Mouse (Mus musculus) MEL (cell line): ENCODE measurements around the gene Tmem236. TPM values are rescaled to one million over a fixed set of nuclear protein-coding genes. Genes with fewer than 3 reads are reported as not detected.

Experiments
- DNase-seq: peaks from one replicate; pipeline ENCODE4 v3.0.0; 2011; ENCODE audit warnings: low read depth, low spot score
- H3K27ac ChIP-seq: 2 replicates; pipeline ENCODE4 v1.5.1; 2012; ENCODE audit warnings: low read depth, mild to moderate bottlenecking, control low read depth, low read length, moderate library complexity; ENCODE audit not compliant: control insufficient read depth
- H3K27me3 ChIP-seq, 2 experiments: fragments of 150-350 bp in 1 of 2; sonication (generic) in 1 of 2; 2 replicates each; pipeline ENCODE4 v1.6.1; 2012; ENCODE audit warnings: low read length in 2 of 2, mild to moderate bottlenecking in 2 of 2, improper control_type of control experiment in 1 of 2, moderate library complexity in 1 of 2; ENCODE audit not compliant: insufficient read depth in 2 of 2, control insufficient read depth in 1 of 2
- H3K36me3 ChIP-seq, 2 experiments: 2 replicates each; pipeline ENCODE4 v1.6.1; 2012 to 2014; ENCODE audit warnings: low read length in 2 of 2, improper control_type of control experiment in 1 of 2, inconsistent platforms in 1 of 2, mild to moderate bottlenecking in 1 of 2; ENCODE audit not compliant: insufficient read depth in 2 of 2, control insufficient read depth in 1 of 2
- H3K4me1 ChIP-seq, 2 experiments: fragments of 150-350 bp in 1 of 2; sonication (generic) in 1 of 2; 2 replicates each; pipeline ENCODE4 v1.6.1; 2012; ENCODE audit warnings: low read length in 2 of 2, improper control_type of control experiment in 1 of 2, mild to moderate bottlenecking in 1 of 2; ENCODE audit not compliant: insufficient read depth in 2 of 2, control insufficient read depth in 1 of 2
- H3K4me3 ChIP-seq, 2 experiments: fragments of 150-350 bp in 1 of 2; sonication (generic) in 1 of 2; 2 replicates each; pipeline ENCODE4 v1.5.1; 2012; ENCODE audit warnings: low read depth in 2 of 2, low read length in 2 of 2, mild to moderate bottlenecking in 2 of 2, moderate library complexity in 2 of 2, control low read depth in 1 of 2, improper control_type of control experiment in 1 of 2; ENCODE audit not compliant: control insufficient read depth in 1 of 2, insufficient read depth in 1 of 2
- H3K79me2 ChIP-seq: 2 replicates; pipeline ENCODE4 v1.6.1; 2012; ENCODE audit warnings: mild to moderate bottlenecking, low read length, moderate library complexity; ENCODE audit not compliant: control insufficient read depth, poor library complexity, insufficient read depth
- H3K9ac ChIP-seq: 2 replicates; pipeline ENCODE4 v1.6.1; 2012; ENCODE audit warnings: low read depth, mild to moderate bottlenecking, control low read depth, low read length, moderate library complexity; ENCODE audit not compliant: control insufficient read depth, poor library complexity, severe bottlenecking
- H3K9me3 ChIP-seq: fragments of 150-350 bp; sonication (generic); replicated peaks from 2 replicates; pipeline ENCODE4 v1.6.1; 2012; ENCODE audit warnings: mild to moderate bottlenecking, low read length, improper control_type of control experiment, moderate library complexity; ENCODE audit not compliant: insufficient read depth
- CHD2 ChIP-seq: IDR thresholded peaks from 2 replicates; pipeline ENCODE4 v1.6.1; 2011; ENCODE audit warnings: low read length, improper control_type of control experiment
- CTCF ChIP-seq, 3 experiments: IDR thresholded peaks in 2 of 3; conservative IDR thresholded peaks in 1 of 3; 2 replicates each; pipeline ENCODE4 v1.5.1; 2011 to 2012; ENCODE audit warnings: low read length in 3 of 3, low read depth in 2 of 3, mild to moderate bottlenecking in 2 of 3, improper control_type of control experiment in 1 of 3, inconsistent platforms in 1 of 3, mixed read lengths in 1 of 3, moderate library complexity in 1 of 3; ENCODE audit not compliant: control insufficient read depth in 1 of 3, insufficient read depth in 1 of 3, poor library complexity in 1 of 3, severe bottlenecking in 1 of 3
- E2F4 ChIP-seq: IDR thresholded peaks from 2 replicates; pipeline ENCODE4 v1.6.1; 2011; ENCODE audit warnings: low read depth, low read length, improper control_type of control experiment, borderline replicate concordance
- ELF1 ChIP-seq: IDR thresholded peaks from 2 replicates; pipeline ENCODE4 v1.6.1; 2014; ENCODE audit warnings: low read depth, mild to moderate bottlenecking, inconsistent platforms, low read length, improper control_type of control experiment, moderate library complexity
- ETS1 ChIP-seq: IDR thresholded peaks from 2 replicates; pipeline ENCODE4 v1.6.1; 2012; ENCODE audit warnings: low read depth, mild to moderate bottlenecking, inconsistent platforms, low read length, improper control_type of control experiment, moderate library complexity
- GABPA ChIP-seq: IDR thresholded peaks from 2 replicates; pipeline ENCODE4 v1.6.1; 2012; ENCODE audit warnings: low read depth, mild to moderate bottlenecking, inconsistent platforms, low read length, improper control_type of control experiment, moderate library complexity
- MAX ChIP-seq: IDR thresholded peaks from 2 replicates; pipeline ENCODE4 v1.6.1; 2011; ENCODE audit warnings: low read length, improper control_type of control experiment
- MEF2A ChIP-seq: IDR thresholded peaks from 2 replicates; pipeline ENCODE4 v1.6.1; 2014; ENCODE audit warnings: low read depth, mild to moderate bottlenecking, inconsistent platforms, low read length, improper control_type of control experiment; ENCODE audit not compliant: poor library complexity, insufficient replicate concordance, severe bottlenecking; ENCODE audit errors: extremely low read depth
- MYB ChIP-seq: IDR thresholded peaks from 2 replicates; pipeline ENCODE4 v1.6.1; 2011; ENCODE audit warnings: mild to moderate bottlenecking, low read depth, low read length, improper control_type of control experiment
- NRF1 ChIP-seq: IDR thresholded peaks from 2 replicates; pipeline ENCODE4 v1.6.1; 2014; ENCODE audit warnings: low read depth, mild to moderate bottlenecking, inconsistent platforms, low read length, improper control_type of control experiment, moderate library complexity; ENCODE audit not compliant: poor library complexity, insufficient read depth, severe bottlenecking
- POLR2A ChIP-seq, 2 experiments: IDR thresholded peaks; 2 replicates each; pipeline ENCODE4 v1.6.1; 2011 to 2012; ENCODE audit warnings: low read length in 2 of 2, mild to moderate bottlenecking in 2 of 2, control low read depth in 1 of 2, improper control_type of control experiment in 1 of 2, low read depth in 1 of 2, moderate library complexity in 1 of 2; ENCODE audit not compliant: control insufficient read depth in 1 of 2, insufficient read depth in 1 of 2, poor library complexity in 1 of 2
- RCOR1 ChIP-seq: IDR thresholded peaks from 2 replicates; pipeline ENCODE4 v1.6.1; 2012; ENCODE audit warnings: low read depth, mild to moderate bottlenecking, inconsistent platforms, low read length, improper control_type of control experiment
- SIN3A ChIP-seq: IDR thresholded peaks from 2 replicates; pipeline ENCODE4 v1.6.1; 2012; ENCODE audit warnings: low read length, improper control_type of control experiment, inconsistent platforms
- SMC3 ChIP-seq: IDR thresholded peaks from 2 replicates; pipeline ENCODE4 v1.6.1; 2011; ENCODE audit warnings: low read depth, low read length, improper control_type of control experiment
- TCF12 ChIP-seq: IDR thresholded peaks from 2 replicates; pipeline ENCODE4 v1.6.1; 2014; ENCODE audit warnings: low read depth, mild to moderate bottlenecking, inconsistent platforms, low read length, improper control_type of control experiment, moderate library complexity
- UBTF ChIP-seq: IDR thresholded peaks from 2 replicates; pipeline ENCODE4 v1.6.1; 2012; ENCODE audit warnings: low read depth, mild to moderate bottlenecking, inconsistent platforms, low read length, improper control_type of control experiment, moderate library complexity, borderline replicate concordance; ENCODE audit not compliant: insufficient read depth
- USF2 ChIP-seq, 2 experiments: IDR thresholded peaks; 2 replicates each; pipeline ENCODE4 v1.6.1; 2011 to 2012; ENCODE audit warnings: improper control_type of control experiment in 2 of 2, low read length in 2 of 2, borderline replicate concordance in 1 of 2, inconsistent platforms in 1 of 2, low read depth in 1 of 2, mild to moderate bottlenecking in 1 of 2; ENCODE audit not compliant: insufficient read depth in 1 of 2
- ZC3H11A ChIP-seq: IDR thresholded peaks from 2 replicates; pipeline ENCODE4 v1.6.1; 2012; ENCODE audit warnings: low read depth, mild to moderate bottlenecking, inconsistent platforms, low read length, improper control_type of control experiment
- ZMIZ1 ChIP-seq: IDR thresholded peaks from 2 replicates; pipeline ENCODE4 v1.6.1; 2012; ENCODE audit warnings: low read depth, mild to moderate bottlenecking, inconsistent platforms, low read length, improper control_type of control experiment, moderate library complexity
- ZNF384 ChIP-seq: IDR thresholded peaks from 2 replicates; pipeline ENCODE4 v1.6.1; 2012; ENCODE audit warnings: low read depth, mild to moderate bottlenecking, inconsistent platforms, low read length, improper control_type of control experiment
- polyA plus RNA-seq, 2 experiments: library from polyadenylated mRNA; stranded (reverse) in 1 of 2; unstranded in 1 of 2; fragments of >175 nt in 1 of 2; fragments of >200 nt in 1 of 2; gene quantifications; 2 replicates each; pipeline versions ENCODE4 v1.2.1 to v1.2.4; 2012; ENCODE audit warnings: low replicate concordance in 2 of 2, low read depth in 1 of 2; ENCODE audit not compliant: insufficient read length in 2 of 2, insufficient read depth in 1 of 2, missing spikeins in 1 of 2
- total RNA-seq: library from RNA; depleted of rRNA; stranded (reverse); fragments of 300-350 nt; gene quantifications from 2 replicates; pipeline ENCODE4 v1.2.3, GENCODE M21; 2012; rRNA removed

The Tmem236 gene
- total RNA-seq (0.04 and 0.07 TPM in 2 replicates), polyA plus RNA-seq (under 1 TPM in 1 of 2 experiments, not detected in 1; 0.06 TPM)

- TF ChIP-seq MAX (no peak), MYB (no peak), ZC3H11A (no peak), ZMIZ1 (no peak), USF2 (IDR thresholded peaks at IDR 0.05; ENCODE audit: borderline replicate concordance in 1 of 2, insufficient read depth in 1 of 2, low read depth in 1 of 2, low read length in 2 of 2) (no peak), SIN3A (no peak), E2F4 (no peak), RCOR1 (no peak), POLR2A (IDR thresholded peaks at IDR 0.05; ENCODE audit: control insufficient read depth in 1 of 2, insufficient read depth in 1 of 2, low read depth in 1 of 2, low read length in 2 of 2, poor library complexity in 1 of 2) (no peak), CTCF (IDR thresholded peaks at IDR 0.05 in 2 of 3, conservative IDR thresholded peaks at IDR 0.05 in 1 of 3; ENCODE audit: control insufficient read depth in 1 of 3, insufficient read depth in 1 of 3, low read depth in 2 of 3, low read length in 3 of 3, poor library complexity in 1 of 3, severe bottlenecking in 1 of 3) (no peak), ZNF384 (no peak)
- H3K27ac ChIP-seq, result no peak within 1 kb of the TSS
- no peak within 1 kb of the TSS for H3K9ac ChIP-seq
- H3K4me1 ChIP-seq, result peaks cover 7 to 8% of the 10 kb centered on the region in 2 experiments
- no peaks in the 10 kb centered on the region for H3K9me3 ChIP-seq
- H3K27me3 ChIP-seq, result no peaks in the 10 kb centered on the region
- H3K79me2 ChIP-seq, result no peaks in the 10 kb centered on the region
- no peak within 1 kb of the TSS for H3K4me3 ChIP-seq
- DNase-seq, result no peak
- peaks cover 0 to 13% of the 10 kb centered on the region in 2 experiments; a peak in 2 of 4 replicates for H3K36me3 ChIP-seq
Measured at GRCm38 (mm10) chr2:14174334-14174733, at the start of gene Tmem236. TSS of gene Tmem236 (plus strand) at chr2:14174523.

GRCm38 (mm10) chr2:14126387-14126786, 47.9 kb upstream of the Tmem236 start:
- peaks cover 0 to 18% of the 10 kb centered on the region in 2 experiments; a peak in 2 of 4 replicates for H3K36me3 ChIP-seq
- H3K79me2 ChIP-seq, result no peaks in the 10 kb centered on the region; the same call in 1 of the 2 replicates
- no peak for DNase-seq
- H3K9ac ChIP-seq, result no peak overlapping the region
- no peaks in the 10 kb centered on the region for H3K9me3 ChIP-seq
- H3K27me3 ChIP-seq, result no peaks in the 10 kb centered on the region
- no peak for TF ChIP-seq MEF2A
- TF ChIP-seq CHD2, result no peak
- TF ChIP-seq SIN3A, result no peak
- no peak for TF ChIP-seq ETS1
- TF ChIP-seq SMC3, result no peak
- TF ChIP-seq NRF1, result no peak
- no peak for TF ChIP-seq POLR2A (IDR thresholded peaks at IDR 0.05; ENCODE audit: control insufficient read depth in 1 of 2, insufficient read depth in 1 of 2, low read depth in 1 of 2, low read length in 2 of 2, poor library complexity in 1 of 2)
- no peak for TF ChIP-seq UBTF
- TF ChIP-seq ELF1, result no peak
- TF ChIP-seq TCF12, result no peak
- no peak for TF ChIP-seq GABPA
- TF ChIP-seq MYB, result no peak
- no peak overlapping the region for H3K27ac ChIP-seq
- no peak overlapping the region for H3K4me3 ChIP-seq
- no peaks in the 10 kb centered on the region for H3K4me1 ChIP-seq
